In genomic region chr12:99639847-99640213, GRCm38 (mm10) we compare ENCODE assay signal across 9 mouse cellular contexts.
DNase-seq lines count a peak whose midpoint lies in the region; ATAC-seq and TF ChIP-seq lines count a peak whose summit lies in the region.
"Had no signal": no experiment of that assay in that cellular context is flagged by ENCODE, and none has a peak within 500 bp of the region (broad histone marks: within the 10 kb centered on the region; RNA-seq: fewer than 3 reads in every experiment).

No protein-coding gene starts in this region.

- DNase-seq in heart, postnatal 25 days (ENCODE audit: low spot score): no peak
- peak; percentile 77 for DNase-seq in brain, embryonic 14.5 days (ENCODE audit: low read depth)
- DNase-seq in frontal cortex, postnatal 14 days (ENCODE audit: low spot score in 2 of 2): peak; percentile 25 to 29
- DNase-seq in liver, postnatal 0 days: no peak
- DNase-seq in ovary, adult 18-20 months (ENCODE audit: low spot score): no peak
- DNase-seq in adrenal gland, postnatal 4 days (ENCODE audit: low spot score in 2 of 2): no peak

- no peak for ATAC-seq in heart, embryonic 11.5 days (replicated peaks; ENCODE audit: insufficient number of reproducible peaks, low FRiP score, low TSS enrichment)
- no peak for ATAC-seq in liver, postnatal 0 days
- no peak for ATAC-seq in kidney, embryonic 16.5 days (ENCODE audit: low FRiP score, low TSS enrichment)

- H3K36me3 ChIP-seq in heart, embryonic 11.5 days (ENCODE audit: control insufficient read depth, insufficient read depth, low read length): no peaks in the 10 kb centered on the region
- H3K36me3 ChIP-seq in liver, postnatal 0 days (replicated peaks; ENCODE audit: insufficient read depth, low read length): no peaks in the 10 kb centered on the region
- 0 out of 2 replicates have a peak, but pooled peaks cover 2% of the 10 kb centered on the region for H3K36me3 ChIP-seq in kidney, embryonic 16.5 days (ENCODE audit: insufficient read depth, low read length)
- H3K36me3 ChIP-seq: lung, embryonic 15.5 days had no signal

- no peak for TF ChIP-seq POLR2A in brain, embryonic 14.5 days (IDR thresholded peaks at IDR 0.05; ENCODE audit: borderline replicate concordance, extremely low read depth, insufficient read depth, insufficient read length, poor library complexity, severe bottlenecking)

- no peak for TF ChIP-seq CTCF in brain, embryonic 14.5 days (IDR thresholded peaks at IDR 0.05; ENCODE audit: borderline replicate concordance, extremely low read depth, insufficient read depth, insufficient read length)
- no peak for TF ChIP-seq CTCF in liver, postnatal 0 days (IDR thresholded peaks at IDR 0.05; ENCODE audit: low read depth)

- H3K27ac ChIP-seq in heart, embryonic 11.5 days (ENCODE audit: low read depth, low read length): no peak overlapping the region
- H3K27ac ChIP-seq in liver, postnatal 0 days (ENCODE audit: low read depth): peak overlapping the region; percentile 79
- no peak overlapping the region for H3K27ac ChIP-seq in kidney, embryonic 16.5 days (ENCODE audit: low read length)
- H3K27ac ChIP-seq: lung, embryonic 15.5 days had no signal

- H3K9me3 ChIP-seq in heart, embryonic 11.5 days (replicated peaks; ENCODE audit: control insufficient read depth, low read length): peaks cover 6% of the 10 kb centered on the region; the same call in 1 of the 2 replicates
- peaks cover 8% of the 10 kb centered on the region for H3K9me3 ChIP-seq in liver, postnatal 0 days (ENCODE audit: low read length)
- H3K9me3 ChIP-seq in kidney, embryonic 16.5 days (ENCODE audit: low read length): peaks cover 24% of the 10 kb centered on the region

- H3K4me2 ChIP-seq in heart, embryonic 11.5 days: peak overlapping the region; percentile 52; the same call in 1 of the 2 replicates
- 0 out of 2 replicates have a peak overlapping the region, but pooled peaks have one; percentile 13 for H3K4me2 ChIP-seq in liver, postnatal 0 days (ENCODE audit: low read depth, low read length)
- no peak overlapping the region for H3K4me2 ChIP-seq in kidney, embryonic 16.5 days (replicated peaks; ENCODE audit: low read depth, low read length)

- H3K4me3 ChIP-seq in heart, embryonic 11.5 days (ENCODE audit: low read depth, low read length): no peak overlapping the region
- H3K4me3 ChIP-seq in liver, postnatal 0 days (ENCODE audit: low read depth, low read length): no peak overlapping the region
- no peak overlapping the region for H3K4me3 ChIP-seq in kidney, embryonic 16.5 days (ENCODE audit: low read length)
- H3K4me3 ChIP-seq: lung, embryonic 15.5 days had no signal

- H3K27me3 ChIP-seq in heart, embryonic 11.5 days (ENCODE audit: control insufficient read depth, insufficient read depth, low read length): no peaks in the 10 kb centered on the region
- H3K27me3 ChIP-seq in liver, postnatal 0 days (ENCODE audit: insufficient read depth, low read length): no peaks in the 10 kb centered on the region
- no peaks in the 10 kb centered on the region for H3K27me3 ChIP-seq in kidney, embryonic 16.5 days (ENCODE audit: insufficient read depth, low read length)
- H3K27me3 ChIP-seq: lung, embryonic 15.5 days had no signal

- intact Hi-C loops in heart, postnatal 25 days (cut with DNase I): no loop called here

- peaks cover 5% of the 10 kb centered on the region; the same call in 1 of the 2 replicates for H3K4me1 ChIP-seq in heart, embryonic 11.5 days (ENCODE audit: control insufficient read depth, insufficient read depth, low read length)
- H3K4me1 ChIP-seq in liver, postnatal 0 days (ENCODE audit: insufficient read depth): peaks cover 4% of the 10 kb centered on the region; the same call in 1 of the 2 replicates
- H3K4me1 ChIP-seq in kidney, embryonic 16.5 days (ENCODE audit: insufficient read depth, low read length): no peaks in the 10 kb centered on the region
- H3K4me1 ChIP-seq: lung, embryonic 15.5 days had no signal

- 29% methylated on average over 8 of the region's 8 CpGs for WGBS in heart, embryonic 11.5 days (ENCODE audit: insufficient replicate concordance)
- 38% methylated on average over 8 of the region's 8 CpGs for WGBS in liver, postnatal 0 days (ENCODE audit: insufficient replicate concordance)
- 43% methylated on average over 8 of the region's 8 CpGs for WGBS in kidney, embryonic 16.5 days

- no peak overlapping the region for H3K9ac ChIP-seq in heart, embryonic 11.5 days (ENCODE audit: low read depth, low read length)
- H3K9ac ChIP-seq in liver, postnatal 0 days (replicated peaks): no peak overlapping the region
- no peak overlapping the region for H3K9ac ChIP-seq in kidney, embryonic 16.5 days (replicated peaks; ENCODE audit: low read length)
- H3K9ac ChIP-seq: lung, embryonic 15.5 days had no signal

- TF ChIP-seq EP300 in liver, postnatal 0 days (IDR thresholded peaks at IDR 0.05; ENCODE audit: low read depth): no peak

Comparison
In these comparisons a context has a peak if more than half of its experiments do, and no peak if none do; other contexts are left out.
1. DNase-seq: peak in brain, embryonic 14.5 days (single experiment) and frontal cortex, postnatal 14 days (2 of 2); none in heart, postnatal 25 days (single experiment), liver, postnatal 0 days (single experiment), ovary, adult 18-20 months (single experiment) and adrenal gland, postnatal 4 days (0 of 2).